24 mouse cellular contexts compared by ENCODE assay signal in the genomic region with DNA sequence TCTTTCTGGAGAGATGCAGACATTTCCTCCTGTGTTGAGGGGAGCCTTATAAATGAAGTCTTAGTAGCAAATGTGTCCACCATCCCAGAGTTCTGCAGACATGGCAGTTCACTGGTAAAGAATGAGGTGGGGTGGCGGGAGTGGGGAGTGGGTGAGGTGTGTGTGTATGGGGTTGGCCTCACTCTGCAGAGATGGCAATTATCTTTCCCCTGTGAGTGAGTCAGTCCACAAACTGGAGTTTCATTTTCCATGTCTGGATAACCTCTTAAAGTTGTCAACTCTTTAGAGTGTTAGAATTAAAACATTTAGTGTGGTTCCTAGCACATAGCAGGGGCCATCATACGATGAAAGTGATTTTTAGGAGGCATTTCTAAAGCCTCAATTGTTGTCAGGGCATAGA.
A peak's percentile ranks its signal among the peaks of the same experiment; 100 is the strongest.
DNase-seq lines count a peak whose midpoint lies in the region; ATAC-seq and TF ChIP-seq lines count a peak whose summit lies in the region.
"Had no signal": no experiment of that assay in that cellular context is flagged by ENCODE, and none has a peak within 500 bp of the region (broad histone marks: within the 10 kb centered on the region; RNA-seq: fewer than 3 reads in every experiment).

No protein-coding gene starts in this region.

- no peak overlapping the region for H3K4me2 ChIP-seq in heart, embryonic 13.5 days
- H3K4me2 ChIP-seq in heart, embryonic 15.5 days: no peak overlapping the region
- no peak overlapping the region for H3K4me2 ChIP-seq in heart, postnatal 0 days (ENCODE audit: low read depth, low read length)
- H3K4me2 ChIP-seq: embryonic facial prominence, embryonic 13.5 days; embryonic facial prominence, embryonic 15.5 days; forebrain, embryonic 12.5 days had no signal

- 0 out of 2 replicates have a peak overlapping the region, but pooled peaks have one; percentile 48 for H3K27ac ChIP-seq in heart, embryonic 13.5 days (replicated peaks)
- no peak overlapping the region for H3K27ac ChIP-seq in heart, embryonic 15.5 days
- no peak overlapping the region for H3K27ac ChIP-seq in heart, postnatal 0 days (ENCODE audit: low read depth)
- H3K27ac ChIP-seq: embryonic facial prominence, embryonic 13.5 days; embryonic facial prominence, embryonic 15.5 days; forebrain, embryonic 10.5 days; forebrain, embryonic 12.5 days had no signal

- intact Hi-C loops in heart, postnatal 10 days (cut with DNase I): no loop called here
- intact Hi-C loops in heart, postnatal 25 days (cut with DNase I): no loop called here
- intact Hi-C loops in heart, postnatal 36 days (cut with DNase I): no loop called here

- WGBS in heart, embryonic 13.5 days: 33% methylated on average over 2 of the region's 2 CpGs
- 30% methylated on average over 2 of the region's 2 CpGs for WGBS in heart, embryonic 15.5 days
- WGBS in heart, postnatal 0 days: 40% methylated on average over 2 of the region's 2 CpGs

- DNase-seq in heart, postnatal 10 days: no peak
- no peak for DNase-seq in heart, postnatal 25 days (ENCODE audit: low spot score)
- peak; percentile 67 for DNase-seq in heart, postnatal 0 days (ENCODE audit: low spot score)
- DNase-seq in heart, postnatal 36 days: no peak
- DNase-seq in embryo, embryonic 10.5 days (ENCODE audit: low spot score): no peak
- DNase-seq: adrenal gland, adult 8-10 months; adrenal gland, postnatal 14 days; adrenal gland, postnatal 36 days; cerebellum, adult 11-12 months; cerebellum, adult 2 months; cerebellum, adult 9-10 months; cerebellum, postnatal 10 days; cerebellum, postnatal 25 days; embryo, embryonic 11 days had no signal

- H3K4me3 ChIP-seq in heart, embryonic 13.5 days: no peak overlapping the region
- no peak overlapping the region for H3K4me3 ChIP-seq in heart, embryonic 15.5 days
- H3K4me3 ChIP-seq in heart, postnatal 0 days (ENCODE audit: low read depth, low read length): no peak overlapping the region
- H3K4me3 ChIP-seq: embryonic facial prominence, embryonic 13.5 days; embryonic facial prominence, embryonic 15.5 days; erythroblast, embryonic 14.5 days; forebrain, embryonic 10.5 days; forebrain, embryonic 12.5 days had no signal

- no peaks in the 10 kb centered on the region for H3K9me3 ChIP-seq in heart, embryonic 13.5 days
- H3K9me3 ChIP-seq in heart, embryonic 15.5 days (replicated peaks): no peaks in the 10 kb centered on the region
- no peaks in the 10 kb centered on the region for H3K9me3 ChIP-seq in heart, postnatal 0 days (replicated peaks; ENCODE audit: control insufficient read depth, low read length)
- H3K9me3 ChIP-seq: embryonic facial prominence, embryonic 13.5 days; embryonic facial prominence, embryonic 15.5 days; forebrain, embryonic 10.5 days; forebrain, embryonic 12.5 days had no signal

- TF ChIP-seq EP300 in heart, postnatal 0 days (IDR thresholded peaks at IDR 0.05; ENCODE audit: low read depth): no peak

- peaks cover 31% of the 10 kb centered on the region for H3K4me1 ChIP-seq in heart, embryonic 13.5 days
- peaks cover 18% of the 10 kb centered on the region for H3K4me1 ChIP-seq in heart, embryonic 15.5 days (replicated peaks)
- H3K4me1 ChIP-seq in heart, postnatal 0 days (ENCODE audit: control insufficient read depth, insufficient read depth): 0 out of 2 replicates have a peak, but pooled peaks cover 9% of the 10 kb centered on the region
- H3K4me1 ChIP-seq: embryonic facial prominence, embryonic 15.5 days had no signal

- no peak; the same call in 1 of the 2 replicates for ATAC-seq in heart, embryonic 13.5 days (ENCODE audit: extremely low read depth, insufficient number of reproducible peaks, low FRiP score, low TSS enrichment)
- ATAC-seq in heart, embryonic 15.5 days (replicated peaks; ENCODE audit: insufficient number of reproducible peaks, insufficient read depth, low FRiP score, low read depth): 0 out of 2 replicates have a peak, but pooled peaks have one; percentile 43
- ATAC-seq in heart, postnatal 0 days (ENCODE audit: insufficient read depth, low read depth): peak; percentile 57; the same call in 1 of the 2 replicates
- ATAC-seq: activated CD4-positive, CD25-positive, alpha-beta regulatory T cell, adult 4 months; forebrain, embryonic 14.5 days; forebrain, embryonic 16.5 days had no signal

- H3K27me3 ChIP-seq in heart, embryonic 13.5 days (replicated peaks): no peaks in the 10 kb centered on the region
- no peaks in the 10 kb centered on the region for H3K27me3 ChIP-seq in heart, embryonic 15.5 days
- no peaks in the 10 kb centered on the region for H3K27me3 ChIP-seq in heart, postnatal 0 days (ENCODE audit: control insufficient read depth, insufficient read depth, low read length)
- H3K27me3 ChIP-seq: embryonic facial prominence, embryonic 15.5 days; forebrain, embryonic 12.5 days had no signal

- no peak overlapping the region for H3K9ac ChIP-seq in heart, embryonic 13.5 days
- H3K9ac ChIP-seq in heart, embryonic 15.5 days: no peak overlapping the region
- no peak overlapping the region for H3K9ac ChIP-seq in heart, postnatal 0 days (replicated peaks; ENCODE audit: low read depth, low read length)
- H3K9ac ChIP-seq: embryonic facial prominence, embryonic 13.5 days; embryonic facial prominence, embryonic 15.5 days; forebrain, embryonic 12.5 days had no signal

- no peak for TF ChIP-seq CTCF in heart, postnatal 0 days (IDR thresholded peaks at IDR 0.05; ENCODE audit: low read depth)

- no peaks in the 10 kb centered on the region for H3K36me3 ChIP-seq in heart, embryonic 13.5 days
- H3K36me3 ChIP-seq in heart, embryonic 15.5 days: no peaks in the 10 kb centered on the region
- H3K36me3 ChIP-seq in heart, postnatal 0 days (replicated peaks; ENCODE audit: control insufficient read depth, insufficient read depth, low read length): no peaks in the 10 kb centered on the region
- H3K36me3 ChIP-seq: embryonic facial prominence, embryonic 13.5 days; embryonic facial prominence, embryonic 15.5 days; forebrain, embryonic 10.5 days; forebrain, embryonic 12.5 days had no signal
